Mouse (Mus musculus): ENCODE results near the gene Gm4792.

Gene Gm4792

GRCm38 (mm10) chr10:94312007-94312715 lies 13.7 kb upstream of the Gm4792 start:
- peaks cover 36% of the 10 kb centered on the region for H3K27me3 ChIP-seq (ENCODE audit: insufficient read depth, low read length)
- TF ChIP-seq NANOG (IDR thresholded peaks at IDR 0.05; ENCODE audit: borderline replicate concordance, low read length) (no peak), POU5F1 (IDR thresholded peaks at IDR 0.05; ENCODE audit: borderline replicate concordance, low read length) (no peak), CTCF (conservative IDR thresholded peaks at IDR 0.05; ENCODE audit: low read length) (no peak)
- peak overlapping the region; percentile 75 for H3K4me3 ChIP-seq (replicated peaks; ENCODE audit: low read length)
- H3K9me3 ChIP-seq (ENCODE audit: low read length), result no peaks in the 10 kb centered on the region
- no peaks in the 10 kb centered on the region for H3K36me3 ChIP-seq (ENCODE audit: insufficient read depth, low read length)
- peaks cover 12% of the 10 kb centered on the region for H3K4me1 ChIP-seq (replicated peaks; ENCODE audit: low read depth, low read length)

GRCm38 (mm10) chr10:94311511-94312006 lies 13.1 kb upstream of the Gm4792 start, which contains the start of gene Tmcc3:
Gene Tmcc3, plus strand, starts transcription at chr10:94311949.
- TF ChIP-seq CTCF (conservative IDR thresholded peaks at IDR 0.05; ENCODE audit: low read length) (no peak), NANOG (IDR thresholded peaks at IDR 0.05; ENCODE audit: borderline replicate concordance, low read length) (no peak), POU5F1 (IDR thresholded peaks at IDR 0.05; ENCODE audit: borderline replicate concordance, low read length) (no peak)
- peaks cover 36% of the 10 kb centered on the region for H3K27me3 ChIP-seq (ENCODE audit: insufficient read depth, low read length)
- peaks cover 12% of the 10 kb centered on the region for H3K4me1 ChIP-seq (replicated peaks; ENCODE audit: low read depth, low read length)
- H3K4me3 ChIP-seq (replicated peaks; ENCODE audit: low read length), result peak within 1 kb of the TSS; percentile 75
- H3K9me3 ChIP-seq (ENCODE audit: low read length), result no peaks in the 10 kb centered on the region
- no peaks in the 10 kb centered on the region for H3K36me3 ChIP-seq (ENCODE audit: insufficient read depth, low read length)

GRCm38 (mm10) chr10:94310499-94311267 lies 12.2 kb upstream of the Gm4792 start:
- Histone ChIP-seq H3K9me3 (ENCODE audit: low read length) (no peaks in the 10 kb centered on the region), H3K4me3 (replicated peaks; ENCODE audit: low read length) (no peak overlapping the region), H3K27me3 (ENCODE audit: insufficient read depth, low read length) (peaks cover 40% of the 10 kb centered on the region), H3K36me3 (ENCODE audit: insufficient read depth, low read length) (no peaks in the 10 kb centered on the region), H3K4me1 (replicated peaks; ENCODE audit: low read depth, low read length) (peaks cover 12% of the 10 kb centered on the region)
- TF ChIP-seq CTCF (conservative IDR thresholded peaks at IDR 0.05; ENCODE audit: low read length), result no peak
- no peak for TF ChIP-seq POU5F1 (IDR thresholded peaks at IDR 0.05; ENCODE audit: borderline replicate concordance, low read length)
- TF ChIP-seq NANOG (IDR thresholded peaks at IDR 0.05; ENCODE audit: borderline replicate concordance, low read length), result no peak

GRCm38 (mm10) chr10:94305526-94305925 lies 7.0 kb upstream of the Gm4792 start:
- Histone ChIP-seq H3K4me3 (replicated peaks; ENCODE audit: low read length) (no peak overlapping the region), H3K27me3 (ENCODE audit: insufficient read depth, low read length) (peaks cover 9% of the 10 kb centered on the region), H3K4me1 (replicated peaks; ENCODE audit: low read depth, low read length) (no peaks in the 10 kb centered on the region), H3K9me3 (ENCODE audit: low read length) (no peaks in the 10 kb centered on the region), H3K36me3 (ENCODE audit: insufficient read depth, low read length) (no peaks in the 10 kb centered on the region)
- TF ChIP-seq NANOG (IDR thresholded peaks at IDR 0.05; ENCODE audit: borderline replicate concordance, low read length) (no peak), POU5F1 (IDR thresholded peaks at IDR 0.05; ENCODE audit: borderline replicate concordance, low read length) (no peak), CTCF (conservative IDR thresholded peaks at IDR 0.05; ENCODE audit: low read length) (no peak)

GRCm38 (mm10) chr10:94304064-94304657 lies 5.7 kb upstream of the Gm4792 start:
- TF ChIP-seq POU5F1 (IDR thresholded peaks at IDR 0.05; ENCODE audit: borderline replicate concordance, low read length) (no peak), CTCF (conservative IDR thresholded peaks at IDR 0.05; ENCODE audit: low read length) (no peak), NANOG (IDR thresholded peaks at IDR 0.05; ENCODE audit: borderline replicate concordance, low read length) (no peak)
- Histone ChIP-seq H3K4me3 (replicated peaks; ENCODE audit: low read length) (no peak overlapping the region), H3K36me3 (ENCODE audit: insufficient read depth, low read length) (no peaks in the 10 kb centered on the region), H3K27me3 (ENCODE audit: insufficient read depth, low read length) (0 out of 2 replicates have a peak, but pooled peaks cover 4% of the 10 kb centered on the region), H3K9me3 (ENCODE audit: low read length) (no peaks in the 10 kb centered on the region), H3K4me1 (replicated peaks; ENCODE audit: low read depth, low read length) (no peaks in the 10 kb centered on the region)

GRCm38 (mm10) chr10:94299301-94299700 lies 798 bp upstream of the Gm4792 start:
- Histone ChIP-seq H3K9me3 (ENCODE audit: low read length) (no peaks in the 10 kb centered on the region), H3K4me1 (replicated peaks; ENCODE audit: low read depth, low read length) (0 out of 2 replicates have a peak, but pooled peaks cover 2% of the 10 kb centered on the region), H3K4me3 (replicated peaks; ENCODE audit: low read length) (no peak overlapping the region), H3K27me3 (ENCODE audit: insufficient read depth, low read length) (no peaks in the 10 kb centered on the region; the same call in 1 of the 2 replicates), H3K36me3 (ENCODE audit: insufficient read depth, low read length) (no peaks in the 10 kb centered on the region)
- TF ChIP-seq NANOG (IDR thresholded peaks at IDR 0.05; ENCODE audit: borderline replicate concordance, low read length) (no peak), POU5F1 (IDR thresholded peaks at IDR 0.05; ENCODE audit: borderline replicate concordance, low read length) (no peak), CTCF (conservative IDR thresholded peaks at IDR 0.05; ENCODE audit: low read length) (no peak)

- Histone ChIP-seq H3K4me1 (replicated peaks; ENCODE audit: low read depth, low read length) (0 out of 2 replicates have a peak, but pooled peaks cover 2% of the 10 kb centered on the region), H3K9me3 (ENCODE audit: low read length) (no peaks in the 10 kb centered on the region), H3K36me3 (ENCODE audit: insufficient read depth, low read length) (no peaks in the 10 kb centered on the region), H3K4me3 (replicated peaks; ENCODE audit: low read length) (no peak overlapping the region), H3K27me3 (ENCODE audit: insufficient read depth, low read length) (no peaks in the 10 kb centered on the region; the same call in 1 of the 2 replicates)
- TF ChIP-seq NANOG (IDR thresholded peaks at IDR 0.05; ENCODE audit: borderline replicate concordance, low read length) (no peak), CTCF (conservative IDR thresholded peaks at IDR 0.05; ENCODE audit: low read length) (no peak), POU5F1 (IDR thresholded peaks at IDR 0.05; ENCODE audit: borderline replicate concordance, low read length) (no peak)
Observed at GRCm38 (mm10) chr10:94295923-94296605, 2.4 kb downstream of the Gm4792 start.

Measured in E14TG2a.4 (cell line).